Comparison of ENCODE assay signal across 17 mouse cellular contexts in the genomic region with DNA sequence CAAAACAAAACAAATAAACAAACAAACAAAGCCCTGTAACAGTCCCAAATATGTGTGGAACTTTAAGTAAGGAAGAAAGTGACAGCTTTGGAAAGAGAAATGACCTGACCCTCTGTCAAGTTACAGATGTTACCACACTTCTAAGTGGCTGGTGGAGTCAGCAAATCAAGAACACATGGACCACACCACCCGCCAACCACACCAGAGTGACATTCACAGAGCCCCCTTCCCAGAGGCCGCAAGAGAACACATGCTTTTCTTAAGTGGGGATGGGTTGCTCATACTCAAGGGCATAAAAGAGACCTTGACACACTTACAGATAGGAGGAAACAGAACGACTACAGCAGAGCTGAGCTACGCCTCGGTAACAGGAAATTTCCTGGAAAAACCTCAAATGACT. TPM values are rescaled to one million over a fixed set of nuclear protein-coding genes. Genes with fewer than 3 reads are reported as not detected.
"Had no signal": no experiment of that assay in that cellular context is flagged by ENCODE, and none has a peak within 500 bp of the region (broad histone marks: within the 10 kb centered on the region; RNA-seq: fewer than 3 reads in every experiment).

No protein-coding gene starts in this region.

- H3K27me3 ChIP-seq: kidney, embryonic 15.5 days; liver, embryonic 13.5 days; midbrain, embryonic 12.5 days; neural tube, embryonic 12.5 days; neural tube, embryonic 15.5 days; stomach, embryonic 15.5 days had no signal

- H3K9me3 ChIP-seq: kidney, embryonic 15.5 days; liver, embryonic 13.5 days; midbrain, embryonic 12.5 days; neural tube, embryonic 12.5 days; neural tube, embryonic 15.5 days; stomach, embryonic 15.5 days had no signal

- H3K4me3 ChIP-seq: kidney, embryonic 15.5 days; liver, embryonic 13.5 days; midbrain, embryonic 12.5 days; neural tube, embryonic 12.5 days; neural tube, embryonic 15.5 days; stomach, embryonic 15.5 days had no signal

- H3K4me2 ChIP-seq: kidney, embryonic 15.5 days; liver, embryonic 13.5 days; midbrain, embryonic 12.5 days; neural tube, embryonic 12.5 days; neural tube, embryonic 15.5 days; stomach, embryonic 15.5 days had no signal

- H3K4me1 ChIP-seq: kidney, embryonic 15.5 days; liver, embryonic 13.5 days; midbrain, embryonic 12.5 days; neural tube, embryonic 12.5 days; neural tube, embryonic 15.5 days; stomach, embryonic 15.5 days had no signal

- H3K27ac ChIP-seq: kidney, embryonic 15.5 days; liver, embryonic 13.5 days; macrophage; midbrain, embryonic 12.5 days; neural tube, embryonic 12.5 days; neural tube, embryonic 15.5 days; stomach, embryonic 15.5 days had no signal

- H3K9ac ChIP-seq: kidney, embryonic 15.5 days; liver, embryonic 13.5 days; midbrain, embryonic 12.5 days; neural tube, embryonic 12.5 days; neural tube, embryonic 15.5 days; stomach, embryonic 15.5 days had no signal

- H3K36me3 ChIP-seq: liver, embryonic 13.5 days; midbrain, embryonic 12.5 days; stomach, embryonic 15.5 days had no signal

- DNase-seq: kidney, adult 8-10 months; kidney, postnatal 10 days; kidney, postnatal 36 days; left cerebral cortex, postnatal 4 days; liver, embryonic 13.5 days; lung, adult 2 months; right cerebral cortex, adult 18-20 months; right cerebral cortex, postnatal 14 days; right cerebral cortex, postnatal 4 days; thymus, postnatal 25 days had no signal

RNA-seq across cellular contexts. Expression of a gene that starts 37.1 kb away (rescaled TPM):
- total RNA-seq: megakaryocyte, adult 5-6 weeks had no signal
- polyA plus RNA-seq: lung, adult 2 months had no signal
